Mouse (Mus musculus) hindbrain, embryonic 16.5 days (tissue): Measurements from ENCODE around the gene Art3. TPM values are rescaled to one million over a fixed set of nuclear protein-coding genes. Genes with fewer than 3 reads are reported as not detected.
A peak's percentile ranks its signal among the peaks of the same experiment; 100 is the strongest.

ENCODE experiments used
- ATAC-seq: fragments of 200-750 bp; cut with Nextera tagmentation; 2 replicates; pipeline ENCODE4 v1.8.0; 2017; ENCODE audit warnings: moderate TSS enrichment, moderate library complexity
- H3K27ac ChIP-seq: fragments of 300-500 bp; sonication (generic); 2 replicates; pipeline ENCODE4 v1.5.1; 2014; ENCODE audit warnings: low read depth, mild to moderate bottlenecking, control low read depth, low read length, moderate library complexity
- H3K27me3 ChIP-seq: fragments of 300-500 bp; sonication (generic); replicated peaks from 2 replicates; pipeline ENCODE4 v1.6.1; 2014; ENCODE audit warnings: low read length; ENCODE audit not compliant: control insufficient read depth, insufficient read depth
- H3K36me3 ChIP-seq: fragments of 300-500 bp; sonication (generic); 2 replicates; pipeline ENCODE4 v1.6.1; 2014; ENCODE audit warnings: mild to moderate bottlenecking, low read length, moderate library complexity, mixed read lengths; ENCODE audit not compliant: control insufficient read depth, insufficient read depth
- H3K4me1 ChIP-seq: fragments of 300-500 bp; sonication (generic); 2 replicates; pipeline ENCODE4 v1.6.1; 2014; ENCODE audit warnings: low read depth, low read length; ENCODE audit not compliant: control insufficient read depth, insufficient read depth
- H3K4me2 ChIP-seq: fragments of 300-500 bp; sonication (generic); 2 replicates; pipeline ENCODE4 v1.6.1; 2014; ENCODE audit warnings: mild to moderate bottlenecking, low read length, control low read depth, moderate library complexity
- H3K4me3 ChIP-seq: fragments of 300-500 bp; sonication (generic); 2 replicates; pipeline ENCODE4 v1.5.1; 2014; ENCODE audit warnings: mild to moderate bottlenecking, low read length, control low read depth, moderate library complexity
- H3K9ac ChIP-seq: fragments of 300-500 bp; sonication (generic); 2 replicates; pipeline ENCODE4 v1.6.1; 2014; ENCODE audit warnings: low read depth, mild to moderate bottlenecking, control low read depth, low read length, moderate library complexity
- H3K9me3 ChIP-seq: fragments of 300-500 bp; sonication (generic); 2 replicates; pipeline ENCODE4 v1.6.1; 2014; ENCODE audit warnings: mild to moderate bottlenecking, low read length, moderate library complexity; ENCODE audit not compliant: control insufficient read depth
- WGBS: fragments of 180-500 bp; shearing (Covaris S2); extraction: QIAGEN DNeasy Blood & Tissue Kit; methylation state at CpG from one replicate; pipeline ENCODE4 v1.1.7; 2014; 5-methylcytosine and 5-hydroxymethylcytosine counted together
- polyA plus RNA-seq: library from polyadenylated mRNA; unstranded; fragments of >200 nt; fragmentation: Nextera tagmentation; extraction: Ambion mirVana; gene quantifications from 2 replicates; pipeline ENCODE4 v1.2.1, GENCODE M21; 2015

Art3 gene
- polyA plus RNA-seq, 1 experiment from 2014 or later, result 6.7 TPM

GRCm38 (mm10) chr5:92353517-92353916 lies 21.9 kb downstream of the Art3 start:
- Histone ChIP-seq H3K36me3 (no peaks in the 10 kb centered on the region), H3K4me2 (peak overlapping the region; percentile 33), H3K27ac (no peak overlapping the region), H3K4me1 (no peaks in the 10 kb centered on the region), H3K9me3 (no peaks in the 10 kb centered on the region), H3K9ac (no peak overlapping the region), H3K27me3 (no peaks in the 10 kb centered on the region), H3K4me3 (peak overlapping the region; percentile 21)
- WGBS, result 48% methylated on average over 11 of the region's 11 CpGs
- ATAC-seq, result no peak

GRCm38 (mm10) chr5:92358033-92358432 lies 26.4 kb downstream of the Art3 start:
- no peaks in the 10 kb centered on the region for H3K36me3 ChIP-seq
- H3K9ac ChIP-seq, result no peak overlapping the region
- no peak overlapping the region for H3K4me2 ChIP-seq
- no peak for ATAC-seq
- H3K4me3 ChIP-seq, result no peak overlapping the region
- WGBS, result 58% methylated on average over 11 of the region's 12 CpGs
- no peaks in the 10 kb centered on the region for H3K4me1 ChIP-seq
- no peak overlapping the region for H3K27ac ChIP-seq
- H3K27me3 ChIP-seq, result no peaks in the 10 kb centered on the region
- H3K9me3 ChIP-seq, result no peaks in the 10 kb centered on the region

GRCm38 (mm10) chr5:92358767-92359455 lies 27.3 kb downstream of the Art3 start:
- H3K27me3 ChIP-seq, result no peaks in the 10 kb centered on the region
- WGBS, result 80% methylated on average over 11 of the region's 11 CpGs
- no peak overlapping the region for H3K9ac ChIP-seq
- H3K4me2 ChIP-seq, result no peak overlapping the region
- no peaks in the 10 kb centered on the region for H3K36me3 ChIP-seq
- H3K9me3 ChIP-seq, result no peaks in the 10 kb centered on the region
- no peak overlapping the region for H3K4me3 ChIP-seq
- no peak overlapping the region for H3K27ac ChIP-seq
- ATAC-seq, result no peak
- H3K4me1 ChIP-seq, result no peaks in the 10 kb centered on the region

- H3K4me2 ChIP-seq, result no peak overlapping the region
- no peak for ATAC-seq
- WGBS, result 11% methylated on average over 4 of the region's 4 CpGs
- no peaks in the 10 kb centered on the region for H3K36me3 ChIP-seq
- no peaks in the 10 kb centered on the region for H3K4me1 ChIP-seq
- H3K27me3 ChIP-seq, result no peaks in the 10 kb centered on the region
- H3K9ac ChIP-seq, result no peak overlapping the region
- H3K9me3 ChIP-seq, result no peaks in the 10 kb centered on the region
- no peak overlapping the region for H3K27ac ChIP-seq
- H3K4me3 ChIP-seq, result no peak overlapping the region
Observed at GRCm38 (mm10) chr5:92363179-92363578, 31.6 kb downstream of the Art3 start.

GRCm38 (mm10) chr5:92364011-92364410 lies 32.4 kb downstream of the Art3 start:
- no peaks in the 10 kb centered on the region for H3K36me3 ChIP-seq
- H3K4me2 ChIP-seq, result no peak overlapping the region
- H3K27me3 ChIP-seq, result no peaks in the 10 kb centered on the region
- no peaks in the 10 kb centered on the region for H3K9me3 ChIP-seq
- no peak overlapping the region for H3K4me3 ChIP-seq
- ATAC-seq, result no peak
- WGBS, result 95% methylated on average over 5 of the region's 5 CpGs
- H3K4me1 ChIP-seq, result no peaks in the 10 kb centered on the region
- H3K9ac ChIP-seq, result no peak overlapping the region
- no peak overlapping the region for H3K27ac ChIP-seq

- ATAC-seq, result no peak
- WGBS, result 74% methylated on average over 11 of the region's 11 CpGs
Observed at GRCm38 (mm10) chr5:92365146-92365705, 33.6 kb downstream of the Art3 start.

GRCm38 (mm10) chr5:92366565-92366964 lies 34.9 kb downstream of the Art3 start:
- 83% methylated on average over 6 of the region's 6 CpGs for WGBS
- Histone ChIP-seq H3K9me3 (no peaks in the 10 kb centered on the region), H3K27ac (no peak overlapping the region), H3K4me1 (no peaks in the 10 kb centered on the region), H3K36me3 (no peaks in the 10 kb centered on the region), H3K4me3 (no peak overlapping the region), H3K4me2 (no peak overlapping the region), H3K9ac (no peak overlapping the region), H3K27me3 (no peaks in the 10 kb centered on the region)
- ATAC-seq, result no peak

More at GRCm38 (mm10) chr5:92365146-92365705, 33.6 kb downstream of the Art3 start:
- H3K9me3 ChIP-seq, result no peaks in the 10 kb centered on the region
- no peaks in the 10 kb centered on the region for H3K4me1 ChIP-seq
- no peak overlapping the region for H3K4me2 ChIP-seq
- H3K36me3 ChIP-seq, result no peaks in the 10 kb centered on the region
- H3K4me3 ChIP-seq, result no peak overlapping the region
- no peak overlapping the region for H3K27ac ChIP-seq
- H3K9ac ChIP-seq, result no peak overlapping the region
- H3K27me3 ChIP-seq, result no peaks in the 10 kb centered on the region

GRCm38 (mm10) chr5:92368392-92368791 lies 36.8 kb downstream of the Art3 start:
- Histone ChIP-seq H3K4me3 (no peak overlapping the region), H3K27me3 (no peaks in the 10 kb centered on the region), H3K9me3 (no peaks in the 10 kb centered on the region), H3K4me1 (no peaks in the 10 kb centered on the region), H3K9ac (no peak overlapping the region), H3K4me2 (no peak overlapping the region), H3K36me3 (no peaks in the 10 kb centered on the region), H3K27ac (no peak overlapping the region)
- 68% methylated on average over 10 of the region's 10 CpGs for WGBS
- no peak for ATAC-seq

GRCm38 (mm10) chr5:92369151-92369994 lies 37.7 kb downstream of the Art3 start:
- H3K27ac ChIP-seq, result no peak overlapping the region
- ATAC-seq, result peak; percentile 91
- no peaks in the 10 kb centered on the region for H3K4me1 ChIP-seq
- H3K4me2 ChIP-seq, result no peak overlapping the region
- H3K36me3 ChIP-seq, result no peaks in the 10 kb centered on the region
- no peaks in the 10 kb centered on the region for H3K27me3 ChIP-seq
- no peak overlapping the region for H3K4me3 ChIP-seq
- no peak overlapping the region for H3K9ac ChIP-seq
- 54% methylated on average over 13 of the region's 13 CpGs for WGBS
- H3K9me3 ChIP-seq, result no peaks in the 10 kb centered on the region
